Mouse (Mus musculus) adrenal gland, postnatal 4 days (tissue): ENCODE measurements around the gene Txnrd1. TPM values are rescaled to one million over a fixed set of nuclear protein-coding genes. Genes with fewer than 3 reads are reported as not detected.

Experiments
- DNase-seq, 2 experiments: peaks; one replicate each; pipeline ENCODE4 v3.0.0; 2021 to 2022; ENCODE audit warnings: low spot score in 2 of 2, mixed read lengths in 2 of 2
- total RNA-seq, 2 experiments: library from RNA; stranded (reverse); gene quantifications; 2 replicates each; pipeline ENCODE4 v1.2.3; 2021

The Txnrd1 gene
- total RNA-seq, 2 experiments from 2014 or later, result 93.9 to 109 TPM

DNA sequence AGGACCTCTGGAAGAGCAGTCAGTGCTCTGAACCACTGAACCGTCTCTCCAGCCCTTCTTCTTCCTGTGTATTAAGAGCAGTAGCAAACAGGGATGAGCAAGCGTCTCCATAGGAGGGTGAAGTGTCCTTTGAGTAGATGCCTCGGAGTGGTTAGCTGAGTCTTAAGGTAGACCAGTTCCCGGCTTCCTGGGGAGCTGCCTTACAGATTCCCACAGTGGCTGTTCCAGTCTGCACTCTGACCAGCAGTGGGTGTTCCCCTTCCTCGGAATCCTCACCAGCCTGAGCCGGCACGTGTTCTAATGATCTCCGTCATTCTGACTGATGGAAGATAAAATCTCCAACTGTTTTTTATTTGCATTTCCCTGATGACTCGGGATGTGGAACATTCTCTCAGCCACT lies 17.3 kb upstream of the Txnrd1 start:
- no peak for DNase-seq

DNA sequence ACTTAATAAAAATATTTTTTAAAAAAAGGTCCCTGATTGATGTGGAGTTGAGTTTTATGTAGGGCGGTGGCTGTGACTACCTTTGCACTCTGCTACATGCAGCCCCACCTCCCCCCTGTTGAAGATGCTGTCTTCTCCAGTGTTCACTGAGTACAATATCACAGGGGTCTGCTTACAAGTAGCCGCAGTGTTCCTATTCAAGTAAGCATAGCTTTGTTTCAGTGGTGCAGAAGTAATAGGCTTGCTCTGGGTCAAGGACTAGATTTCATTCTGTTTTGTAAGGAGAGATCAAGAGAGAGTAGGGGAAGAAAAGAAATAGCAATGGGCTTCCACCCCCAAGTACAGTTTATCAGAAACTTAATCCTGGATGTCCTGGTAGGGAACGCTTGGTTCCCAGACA lies 16.2 kb upstream of the Txnrd1 start:
- DNase-seq, result no peak

DNA sequence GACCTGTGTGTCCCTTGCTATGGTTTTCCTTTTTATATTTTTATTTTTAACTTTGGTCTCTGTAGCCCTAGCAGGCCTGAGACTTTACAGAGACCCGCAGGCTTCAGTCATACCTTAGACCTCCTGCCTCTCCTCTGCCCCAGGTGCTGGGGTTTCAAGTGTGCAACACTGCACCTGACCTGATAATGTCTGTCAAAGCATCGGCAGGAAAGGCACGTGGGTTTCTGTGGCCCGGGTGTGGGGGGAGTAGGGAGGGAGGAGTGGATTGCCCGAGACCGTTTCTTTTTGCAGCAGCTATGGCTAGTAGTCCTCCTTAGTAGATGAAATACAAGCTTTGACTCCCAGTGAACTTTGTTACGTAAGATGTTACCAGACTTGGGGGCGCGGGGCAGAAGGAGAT lies 15.8 kb upstream of the Txnrd1 start:
- DNase-seq, result no peak

DNA sequence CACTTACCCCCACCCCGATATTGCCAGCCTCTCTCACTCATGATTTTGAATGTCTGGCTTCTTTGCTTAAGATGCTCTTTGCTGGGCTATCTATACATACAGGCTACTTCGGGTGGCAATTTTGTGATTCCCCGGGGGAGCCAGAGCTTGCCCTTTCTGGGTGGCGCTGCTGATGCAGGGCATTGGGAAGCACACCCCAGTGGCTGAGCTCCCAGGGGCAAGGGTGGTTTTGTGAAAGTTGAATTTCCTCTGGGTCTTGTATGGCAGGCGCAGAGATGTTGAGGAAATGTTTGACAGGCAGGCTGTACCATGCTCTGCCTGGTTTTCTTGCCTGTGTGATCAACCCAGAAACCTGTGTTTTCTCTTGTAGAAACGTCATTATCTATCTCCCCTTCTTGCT lies 15.1 kb upstream of the Txnrd1 start:
- DNase-seq, result no peak

DNA sequence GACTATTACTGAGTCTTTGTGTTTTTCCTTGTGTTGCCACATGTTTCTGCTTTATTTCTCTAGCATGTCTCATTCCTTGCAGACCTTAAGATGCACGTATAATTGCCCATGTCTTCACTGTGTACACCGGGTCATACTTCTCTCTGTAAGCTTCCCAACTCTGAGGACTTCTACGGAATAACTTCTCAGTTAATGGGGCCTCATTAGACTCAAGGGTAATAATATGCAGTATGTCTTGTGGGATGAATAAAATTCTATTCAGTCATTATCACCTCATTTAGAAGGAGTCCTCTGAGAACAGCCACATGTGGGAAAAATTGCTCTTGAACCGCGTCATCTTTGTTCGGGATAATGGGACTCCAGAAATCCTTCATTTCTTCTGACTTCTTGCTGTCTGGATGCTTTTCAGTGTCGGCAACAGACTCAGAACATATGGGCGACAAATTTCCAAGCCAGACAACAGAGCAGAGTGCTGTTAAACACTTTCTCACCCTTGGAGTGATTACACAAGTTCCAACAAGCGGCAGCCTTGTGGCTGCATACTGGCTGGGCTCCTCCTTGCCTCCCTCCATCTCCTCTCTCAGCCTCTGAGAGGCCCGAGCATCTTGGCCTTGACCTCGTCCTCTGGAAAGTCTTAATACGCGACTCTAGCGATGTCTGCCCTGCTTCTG lies 10.5 kb upstream of the Txnrd1 start:
- DNase-seq, result no peak

DNA sequence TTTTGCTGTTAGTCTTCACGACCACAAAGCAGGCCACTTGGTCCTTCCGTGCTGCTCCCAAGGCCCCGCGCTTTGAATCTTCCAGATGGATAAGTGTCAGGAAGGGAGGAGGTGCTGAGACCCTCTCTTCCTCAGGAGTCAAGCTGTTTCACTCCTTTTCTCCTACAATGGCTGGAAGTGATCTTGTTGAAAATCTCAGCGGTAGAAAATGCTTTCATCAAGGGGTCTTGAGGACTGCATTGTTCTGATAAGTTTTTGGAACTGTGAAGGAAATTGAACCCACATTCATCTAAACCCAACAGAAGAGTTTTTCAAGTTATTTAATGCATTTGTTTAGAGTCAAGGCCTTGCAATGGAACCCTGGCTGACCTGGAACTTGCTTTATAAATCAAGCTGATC lies 10.0 kb upstream of the Txnrd1 start:
- DNase-seq, result no peak

DNA sequence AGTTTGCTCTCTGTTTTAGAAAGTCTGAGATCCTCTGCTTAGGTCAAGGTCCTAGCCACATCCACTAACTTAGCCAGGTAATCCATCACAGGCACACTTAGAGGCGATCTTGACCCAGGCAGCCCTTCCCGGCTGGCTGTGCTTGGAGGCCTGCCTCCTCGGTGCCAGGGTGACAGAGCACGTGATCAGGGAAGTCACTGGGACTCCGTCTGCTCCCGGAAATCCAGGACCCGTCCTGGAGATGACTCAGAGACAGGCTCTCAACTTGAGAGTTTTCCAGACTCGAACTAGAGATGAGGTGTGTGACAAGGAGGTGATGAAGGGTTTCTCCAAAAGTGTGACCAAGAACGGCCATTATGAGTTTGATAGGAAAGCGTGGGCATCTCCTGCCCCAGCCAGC lies 9.2 kb upstream of the Txnrd1 start:
- DNase-seq, result no peak

DNA sequence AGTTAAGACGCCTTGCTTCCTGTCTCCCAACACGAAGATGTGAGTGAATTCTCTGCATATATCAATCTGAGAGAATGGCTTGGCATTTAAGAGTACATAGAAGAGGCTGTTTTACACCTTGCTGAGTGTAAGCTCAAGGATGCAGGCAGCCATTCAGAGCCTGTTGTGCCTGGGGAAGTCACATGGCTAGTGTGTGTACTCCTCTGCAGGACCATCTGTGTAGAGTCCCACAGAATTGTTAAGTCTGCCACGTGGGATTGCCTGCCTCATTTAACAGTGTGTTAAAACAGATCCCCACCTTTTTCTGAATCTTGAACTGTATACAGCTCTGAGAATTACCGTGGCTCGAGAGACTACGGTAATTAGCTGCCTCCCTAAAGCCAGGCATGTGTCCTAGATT lies 7.2 kb upstream of the Txnrd1 start:
- DNase-seq, result no peak

DNA sequence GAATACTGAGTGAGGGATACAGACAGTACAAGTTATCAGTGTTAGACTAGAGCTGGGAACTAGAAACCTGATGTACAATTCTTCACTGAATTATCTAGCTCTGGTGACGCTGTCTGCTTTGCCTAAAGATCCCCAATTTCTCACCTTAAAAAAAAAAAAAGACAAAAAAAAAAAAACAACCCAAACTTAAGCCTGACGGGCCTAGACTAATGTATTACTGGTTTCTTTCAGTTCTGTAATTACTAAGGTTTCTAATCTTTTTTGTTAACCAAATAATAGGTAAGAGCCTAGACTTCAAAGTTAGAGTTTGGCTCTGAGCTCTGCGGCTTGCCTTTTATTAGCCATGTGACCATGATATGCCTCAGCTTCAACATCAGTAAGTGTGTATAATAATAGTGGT lies 2.1 kb downstream of the Txnrd1 start:
- DNase-seq, result no peak

DNA sequence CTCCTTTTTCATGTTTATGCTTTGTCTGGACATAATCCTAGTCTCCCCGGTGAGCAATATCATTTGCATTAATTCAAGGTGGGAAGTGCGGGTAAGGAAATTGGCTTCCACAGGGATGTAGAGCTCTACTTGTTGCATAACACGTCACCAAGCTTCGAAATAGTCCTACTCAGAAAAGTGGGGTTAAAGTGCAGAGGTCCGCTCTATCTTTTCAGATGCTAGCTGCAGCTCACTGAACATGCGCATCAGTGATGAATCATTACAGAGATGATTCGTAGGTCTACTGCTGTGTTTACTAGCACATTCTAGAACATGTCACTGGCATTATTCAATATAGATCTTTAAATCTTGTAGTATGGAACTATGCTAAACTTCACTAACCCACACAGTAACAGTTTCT lies 4.6 kb downstream of the Txnrd1 start:
- DNase-seq, result no peak

DNA sequence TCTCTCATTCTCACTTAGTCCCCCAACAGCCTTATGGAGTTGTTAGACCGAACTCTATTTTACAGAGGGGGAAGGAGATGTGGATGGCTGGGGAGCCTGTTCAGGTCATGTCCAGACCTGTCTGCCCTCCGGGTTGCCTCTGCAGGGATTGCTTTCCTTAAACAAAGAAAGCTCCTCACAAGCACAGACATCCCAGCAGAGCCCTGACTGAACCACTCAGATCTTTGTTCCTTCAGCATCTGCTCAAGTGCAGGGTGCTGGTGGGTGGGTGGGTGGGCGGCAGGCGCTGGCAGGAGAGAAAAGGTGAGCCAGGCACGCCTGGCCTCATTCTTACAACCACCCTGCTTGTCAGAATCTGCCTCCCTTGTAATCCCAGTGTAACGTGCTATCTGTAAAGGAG lies 10.3 kb downstream of the Txnrd1 start:
- DNase-seq, result no peak

DNA sequence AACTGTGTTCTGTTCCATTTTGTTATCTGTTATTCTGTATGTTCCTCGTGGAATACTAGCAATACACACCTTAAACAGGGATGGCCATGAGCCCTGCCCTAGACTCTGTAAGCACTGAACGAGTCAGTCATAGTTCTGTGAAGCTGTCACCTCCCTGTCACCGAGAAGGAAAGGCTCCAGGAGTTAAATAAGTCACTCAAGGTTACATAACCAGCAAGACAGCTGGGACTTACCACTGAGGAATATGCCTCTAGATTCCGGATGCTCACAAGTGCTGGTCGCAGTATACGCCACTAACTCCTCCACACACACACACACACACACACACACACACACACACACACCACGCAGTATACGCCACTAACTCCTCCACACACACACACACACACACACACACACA lies 11.0 kb downstream of the Txnrd1 start:
- DNase-seq, result no peak

DNA sequence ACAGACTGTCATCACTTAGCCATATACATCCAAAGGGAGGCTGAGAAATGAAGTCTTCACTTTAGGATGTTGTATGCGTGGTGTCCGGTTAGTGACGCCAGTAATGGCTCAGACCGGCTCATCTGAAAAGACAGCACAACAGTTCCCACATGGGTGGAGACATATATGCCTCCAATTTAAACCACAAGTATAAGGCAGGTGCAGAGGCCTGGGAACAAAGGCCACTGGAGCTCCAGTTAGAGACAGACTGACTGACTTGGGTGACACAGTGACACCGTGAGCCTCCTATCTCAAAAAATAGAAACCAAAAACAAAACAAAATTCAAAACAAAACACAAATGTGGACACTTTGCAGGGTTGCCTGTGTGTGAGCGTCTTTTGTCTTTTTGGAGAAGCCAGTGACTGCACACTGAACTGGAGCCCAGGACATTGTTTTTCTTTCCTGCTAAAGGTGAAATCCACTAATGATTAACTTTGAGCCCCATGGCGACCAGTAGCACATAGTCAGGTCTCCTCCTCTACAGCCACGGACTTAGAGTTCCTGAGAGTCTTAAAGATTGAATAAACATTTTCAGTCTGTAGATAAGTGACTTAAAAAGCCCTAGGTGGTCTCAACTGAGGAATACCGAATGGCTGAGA lies 14.2 kb downstream of the Txnrd1 start:
- DNase-seq, result no peak

DNA sequence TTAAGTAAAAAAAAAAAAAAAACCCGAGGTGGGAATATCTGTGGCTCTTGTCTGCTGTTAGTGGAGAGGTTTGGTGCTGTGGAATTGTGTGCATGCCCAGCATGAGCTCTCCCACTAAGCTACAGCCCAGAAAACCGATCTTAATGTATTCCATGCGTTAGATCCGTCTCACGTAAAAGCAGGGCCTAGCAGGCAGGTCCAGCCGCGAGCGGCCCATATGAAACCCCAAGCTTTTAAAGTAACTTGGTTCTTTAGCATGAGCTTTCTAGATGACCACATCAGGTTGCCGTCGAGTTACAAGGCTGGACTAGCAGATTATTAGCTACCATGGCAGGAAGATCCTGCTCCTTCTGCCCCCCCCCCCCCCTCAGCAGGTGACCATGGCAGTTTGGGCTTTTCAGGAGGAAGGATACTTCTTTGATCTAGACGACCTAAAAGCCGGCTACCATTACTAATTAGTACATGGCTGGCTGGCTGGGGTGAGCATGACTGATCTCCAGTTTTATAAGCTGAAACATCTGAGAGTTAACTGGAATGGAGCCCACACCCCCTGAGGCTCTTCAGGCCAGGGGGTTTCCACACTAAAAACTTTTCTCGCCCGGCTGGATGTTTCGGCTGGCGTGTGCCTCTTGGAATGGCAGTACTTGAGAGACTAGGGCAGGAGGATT lies 16.1 kb downstream of the Txnrd1 start:
- DNase-seq, result no peak

DNA sequence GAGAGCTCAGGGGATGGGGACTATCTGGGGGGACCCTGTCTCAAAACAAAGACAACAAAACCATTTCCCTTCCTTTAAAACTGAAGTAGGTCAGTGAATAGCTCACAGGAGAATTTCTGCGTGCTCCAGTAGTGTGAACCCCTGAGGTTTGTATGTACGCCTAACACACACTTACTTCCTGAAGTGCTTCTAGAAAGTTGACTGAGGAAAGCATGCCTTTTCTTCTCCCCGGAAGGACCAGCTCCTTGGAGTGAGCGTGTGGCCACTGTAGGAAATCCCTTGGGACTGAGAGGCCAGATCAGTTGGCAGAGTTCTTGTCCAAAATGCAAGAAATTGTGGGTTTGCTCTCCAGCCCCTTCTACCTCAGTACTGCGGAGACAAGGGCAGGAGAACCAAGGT lies 16.6 kb downstream of the Txnrd1 start:
- DNase-seq, result no peak

DNA sequence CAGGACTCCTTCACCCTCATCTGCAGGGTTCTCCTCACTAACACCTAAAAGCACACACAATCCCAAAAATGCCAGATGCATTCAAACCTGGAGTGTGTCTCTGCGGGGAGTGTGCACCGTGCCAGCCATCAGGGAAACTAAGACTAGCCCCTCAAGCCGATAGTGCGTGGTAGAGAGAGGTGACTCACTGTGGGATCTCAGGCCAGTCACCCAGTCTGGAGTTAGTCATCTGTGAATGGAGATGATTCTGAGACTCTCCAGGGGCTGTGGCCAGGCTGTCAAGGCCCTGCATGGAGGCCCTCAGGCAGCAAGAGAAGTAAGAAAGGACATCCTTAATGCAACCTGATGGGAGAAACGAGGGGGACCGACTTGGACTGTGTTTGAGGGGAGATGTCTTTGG lies 18.0 kb downstream of the Txnrd1 start:
- no peak for DNase-seq

DNA sequence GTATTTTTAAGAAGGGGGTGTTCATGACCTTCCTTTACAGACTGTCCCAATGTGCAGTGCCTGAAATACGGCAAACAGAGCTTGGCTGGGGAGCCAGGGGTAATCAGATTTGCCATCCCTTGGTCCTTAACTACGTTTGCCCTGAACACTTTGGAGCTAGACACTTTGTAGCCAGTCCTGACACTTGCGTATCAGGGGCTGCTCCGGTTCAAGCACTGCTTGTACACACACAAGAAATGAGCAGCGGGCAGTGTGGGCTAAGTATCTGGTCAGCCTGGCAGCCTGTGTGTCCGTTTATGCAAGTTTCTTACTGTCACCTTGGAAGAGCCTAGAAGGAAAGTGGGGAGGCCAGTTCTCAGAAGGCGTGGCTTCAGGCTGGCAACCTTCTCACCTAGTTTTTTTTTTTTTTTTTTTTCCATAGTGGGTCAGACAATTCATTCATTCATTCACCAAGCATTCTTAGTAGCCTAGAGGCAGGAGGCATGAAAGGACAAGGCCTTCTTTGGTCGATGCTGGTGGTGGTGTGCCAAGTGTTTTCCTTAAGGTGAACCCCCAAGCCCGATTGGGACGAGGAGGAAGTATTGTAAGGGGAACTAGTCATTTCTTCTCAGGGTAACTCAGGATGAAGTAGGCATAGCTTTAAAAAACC lies 24.4 kb downstream of the Txnrd1 start:
- DNase-seq, result no peak

DNA sequence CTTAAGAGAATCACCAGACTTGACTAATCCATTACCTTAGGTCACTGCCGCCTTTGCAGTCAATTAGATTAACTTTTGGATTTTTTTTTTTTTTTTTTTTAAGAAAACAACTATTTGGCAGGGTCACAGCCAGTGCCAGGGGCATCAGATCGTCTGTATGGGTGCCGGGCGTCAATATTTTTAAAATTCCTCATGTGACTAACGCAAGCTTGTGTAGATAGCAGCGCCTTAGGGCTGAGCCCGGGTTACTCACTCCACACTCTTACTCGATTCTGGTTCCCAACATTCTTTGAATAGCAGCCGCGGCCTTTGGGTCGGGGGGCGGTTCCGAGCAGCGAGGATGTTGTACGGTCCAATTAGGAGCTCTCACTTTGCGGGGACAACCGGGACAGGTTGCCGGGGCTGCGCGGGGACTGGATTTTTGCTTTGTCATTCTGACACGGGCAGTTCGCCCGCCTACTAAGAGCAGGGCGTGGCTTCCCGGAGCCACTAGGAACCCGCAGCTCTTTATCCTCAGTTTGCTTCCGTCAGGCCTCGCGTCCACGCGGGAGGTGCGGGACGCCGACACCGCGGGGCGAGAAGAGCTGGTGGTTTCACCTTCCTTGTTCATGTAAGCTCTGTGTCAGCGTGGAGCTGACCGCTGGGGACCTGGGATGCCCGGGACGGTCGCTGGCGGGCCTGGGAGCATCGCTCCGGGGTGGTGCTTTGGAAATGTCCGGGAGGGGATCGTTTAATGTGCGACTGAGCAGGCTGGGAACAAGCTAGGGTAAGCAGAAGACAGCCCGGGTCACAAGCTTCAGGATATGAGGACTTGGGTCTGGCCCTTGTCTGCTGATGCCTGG lies 25.2 kb downstream of the Txnrd1 start:
- DNase-seq, result peak; percentile 58 to 81

DNA sequence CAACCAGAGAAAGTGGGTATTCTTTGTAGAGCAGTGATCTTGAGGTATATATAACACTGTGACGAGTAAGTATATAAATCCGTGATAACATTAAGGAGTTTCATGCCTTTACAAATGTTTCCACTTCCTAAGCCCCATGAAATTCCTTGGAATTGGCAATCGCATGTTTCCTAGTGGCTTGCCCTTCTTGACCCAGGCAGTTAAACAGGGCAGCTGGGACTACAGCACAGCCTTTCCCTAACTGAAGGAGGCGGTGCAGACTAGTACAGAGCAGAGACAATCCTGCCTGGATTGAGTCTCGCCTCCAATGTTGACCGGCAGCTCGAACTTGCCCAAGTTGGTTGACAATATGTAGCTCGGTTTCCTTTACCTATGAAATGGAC lies 25.8 kb downstream of the Txnrd1 start:
- no peak for DNase-seq

DNA sequence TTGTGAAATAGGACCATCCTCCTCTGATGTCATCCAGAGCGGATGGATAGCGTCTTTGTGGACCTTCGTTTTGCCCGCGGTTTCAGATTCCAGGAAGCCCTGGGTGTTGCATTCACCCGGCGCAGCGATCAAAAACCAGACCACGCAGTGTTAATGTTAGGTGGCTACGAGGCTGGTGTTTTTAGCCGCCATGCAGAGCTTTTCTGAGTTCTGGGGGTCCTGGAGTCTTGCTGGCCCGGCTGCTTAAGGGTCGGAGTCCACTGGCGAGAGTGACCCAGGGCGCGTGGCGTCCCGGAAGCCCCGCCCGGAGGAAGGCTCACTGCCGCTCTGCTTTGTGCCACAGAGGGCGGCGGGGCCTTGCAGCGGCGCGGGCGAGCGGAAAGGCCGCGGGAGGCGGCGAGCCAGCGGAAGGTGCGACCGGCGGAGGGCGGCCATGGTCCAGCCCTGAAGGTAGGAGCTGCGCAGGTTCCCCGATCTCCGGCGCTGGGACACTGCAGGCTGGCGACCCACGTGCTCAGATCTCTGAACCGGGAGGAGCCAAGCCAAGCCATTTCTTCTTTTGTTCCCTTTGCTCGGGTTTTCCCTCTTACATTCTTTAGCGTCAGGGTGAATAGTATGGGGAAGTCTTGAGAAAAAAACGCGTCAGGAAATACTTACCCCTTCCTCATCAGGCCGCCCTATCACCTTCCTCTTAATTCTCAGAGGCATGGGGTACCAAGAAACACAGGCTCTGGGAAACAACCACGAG lies 26.6 kb downstream of the Txnrd1 start:
- DNase-seq, result peak; percentile 36 to 60

DNA sequence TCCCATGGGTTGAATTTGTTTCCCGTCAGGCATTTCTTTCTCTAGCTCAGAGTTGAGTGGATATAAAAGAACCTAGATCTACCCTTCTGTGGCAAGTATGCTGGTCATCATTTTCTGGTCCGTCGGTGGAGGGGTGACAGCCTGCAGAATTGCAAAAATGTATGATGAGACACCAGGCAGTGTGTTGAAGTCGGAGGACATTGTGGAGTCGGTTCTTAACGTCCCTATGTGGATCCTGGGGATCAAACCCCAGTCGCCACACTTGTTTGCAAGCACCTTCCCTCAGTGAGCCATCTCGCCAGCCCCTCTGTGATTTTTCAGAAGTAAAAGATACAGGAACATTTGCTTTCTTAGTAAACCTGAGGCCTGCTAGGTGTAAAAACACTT lies 27.2 kb downstream of the Txnrd1 start:
- DNase-seq, result no peak
